Mouse (Mus musculus): ENCODE measurements around the gene Bst1.

- TF ChIP-seq CTCF (IDR thresholded peaks at IDR 0.05; ENCODE audit: low read depth) (no peak), EP300 (optimal IDR thresholded peaks at IDR 0.05) (no peak)
These were observed 4.1 kb downstream of the Bst1 start for GRCm38 (mm10) chr5:43822824-43823223.

Data from stomach, postnatal 0 days (tissue).